Mouse (Mus musculus) retina, adult 2 months (tissue): ENCODE measurements around the gene Pla1a.

Source experiments
- DNase-seq: peaks from one replicate; pipeline ENCODE4 v3.0.0-alpha.2; 2012; ENCODE audit warnings: low read depth, low spot score

The Pla1a gene

GRCm38 (mm10) chr16:38369000-38369399, 63.9 kb downstream of the Pla1a start:
- no peak for DNase-seq

GRCm38 (mm10) chr16:38368336-38368735, 64.6 kb downstream of the Pla1a start:
- DNase-seq: no peak

DNA sequence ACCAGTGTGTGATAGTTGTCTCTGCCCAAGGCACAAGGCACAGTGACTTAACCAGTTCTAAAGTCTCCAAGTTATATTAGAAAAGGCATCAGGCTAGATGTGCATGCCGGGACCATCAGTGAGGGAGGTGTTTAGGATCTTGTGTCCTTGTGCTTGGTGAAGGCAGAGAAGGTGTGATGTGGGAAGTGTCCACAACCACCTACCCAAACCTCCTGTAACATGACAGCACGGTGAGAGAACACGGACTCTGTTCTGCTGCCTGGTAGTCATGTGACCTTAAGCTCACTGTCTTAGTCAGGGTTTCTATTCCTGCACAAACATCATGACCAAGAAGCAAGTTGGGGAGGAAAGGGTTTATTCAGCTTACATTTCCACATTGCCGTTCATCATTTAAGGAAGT, 66.7 kb downstream of the Pla1a start:
- DNase-seq: no peak

GRCm38 (mm10) chr16:38365390-38365789, 67.6 kb downstream of the Pla1a start:
- no peak for DNase-seq

GRCm38 (mm10) chr16:38363657-38364056, 69.3 kb downstream of the Pla1a start:
- DNase-seq: no peak

DNA sequence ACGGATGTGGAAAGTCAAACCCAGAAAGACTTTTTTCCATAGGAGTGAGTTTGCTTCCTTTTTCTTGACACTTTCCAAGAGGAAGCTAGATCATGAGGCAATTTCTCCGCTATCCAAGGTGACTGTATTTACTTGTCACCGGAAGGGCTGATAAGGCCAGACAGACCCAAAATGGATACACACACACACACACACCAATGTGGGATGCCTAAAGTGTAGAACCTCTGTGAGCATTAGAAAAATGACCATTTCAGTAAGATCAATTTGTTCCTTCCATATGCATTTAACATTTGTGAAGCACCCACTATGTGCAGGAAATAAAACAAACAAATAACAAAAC, 69.7 kb downstream of the Pla1a start:
- no peak for DNase-seq

DNA sequence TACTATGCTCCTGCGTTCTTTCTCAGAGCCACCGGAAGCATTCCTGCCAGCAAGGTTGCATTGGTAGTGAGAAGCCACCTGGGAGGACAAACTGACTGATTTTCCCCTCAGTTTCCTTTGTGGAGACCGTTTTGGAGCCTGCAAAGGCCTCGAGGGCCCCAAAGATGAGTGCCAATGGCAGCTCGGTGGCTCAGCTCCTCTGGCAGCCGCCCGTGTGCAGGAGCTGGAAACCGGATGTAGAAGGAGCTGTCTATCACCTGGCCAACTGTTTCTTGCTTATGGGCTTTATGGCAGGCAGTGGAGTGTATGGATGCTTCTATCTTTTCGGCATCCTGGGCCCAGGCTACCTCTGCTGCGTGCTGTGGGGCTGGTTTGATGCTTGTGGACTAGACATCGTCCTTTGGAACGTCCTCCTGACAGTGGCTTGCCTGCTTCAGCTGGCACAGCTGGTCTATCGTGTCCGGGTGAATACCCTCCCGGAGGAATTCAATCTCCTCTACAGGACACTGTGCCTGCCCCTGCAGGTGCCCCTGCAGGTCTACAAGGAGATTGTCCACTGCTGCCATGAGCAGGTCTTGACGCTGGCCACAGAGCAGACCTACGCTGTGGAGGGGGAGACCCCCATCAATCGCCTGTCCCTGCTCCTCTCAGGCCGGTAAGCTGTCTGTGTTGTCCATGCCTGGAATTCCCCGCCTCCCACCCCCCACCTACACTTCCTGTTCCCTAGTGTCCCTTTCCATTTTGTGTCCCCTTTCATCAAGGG, 70.3 kb downstream of the Pla1a start:
- no peak for DNase-seq

DNA sequence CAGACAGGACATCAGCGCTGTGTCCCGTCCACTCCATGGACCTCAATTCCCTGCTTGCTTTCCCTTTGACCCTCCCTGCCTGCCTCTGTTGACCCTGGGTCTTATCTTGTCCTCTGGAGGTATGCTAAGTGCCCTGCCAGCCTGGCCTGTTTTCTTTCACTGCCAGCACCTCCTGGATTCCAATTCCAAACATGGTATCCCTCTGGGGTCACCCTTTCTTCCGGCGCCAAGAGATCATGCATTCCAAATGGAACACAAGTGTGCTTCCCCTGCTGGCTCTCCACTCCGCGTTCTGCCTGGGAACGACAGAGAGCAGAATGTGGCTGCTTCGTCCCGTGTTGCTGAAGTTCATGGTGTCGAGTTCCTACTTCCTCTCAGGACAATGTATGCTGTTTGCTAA, 71.0 kb downstream of the Pla1a start, which contains the start of gene Popdc2:
TSS of gene Popdc2 (plus strand) at position 277 of the 400 bp plus-strand sequence.
- no peak for DNase-seq

DNA sequence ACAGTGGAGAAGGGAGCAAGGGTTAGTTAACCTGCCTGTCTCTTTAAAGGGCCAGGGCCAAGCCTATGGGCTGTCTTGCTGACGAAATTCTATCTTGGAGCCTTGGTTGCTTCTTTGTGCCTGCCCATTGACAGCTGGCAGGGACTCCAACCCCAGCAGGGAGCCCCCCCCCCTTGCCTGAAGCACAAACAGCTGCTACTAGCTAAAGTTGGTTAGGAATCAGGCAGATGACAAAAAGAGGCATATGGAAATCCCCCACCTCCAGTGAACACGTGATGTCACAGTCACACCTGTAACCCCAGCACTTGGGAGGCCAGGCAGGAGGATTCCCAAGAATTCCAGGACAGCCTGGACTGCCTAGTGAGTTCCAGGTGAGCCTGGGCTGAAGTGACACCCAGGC, 72.6 kb downstream of the Pla1a start:
- DNase-seq: no peak

GRCm38 (mm10) chr16:38359857-38360256, 73.1 kb downstream of the Pla1a start:
- no peak for DNase-seq

DNA sequence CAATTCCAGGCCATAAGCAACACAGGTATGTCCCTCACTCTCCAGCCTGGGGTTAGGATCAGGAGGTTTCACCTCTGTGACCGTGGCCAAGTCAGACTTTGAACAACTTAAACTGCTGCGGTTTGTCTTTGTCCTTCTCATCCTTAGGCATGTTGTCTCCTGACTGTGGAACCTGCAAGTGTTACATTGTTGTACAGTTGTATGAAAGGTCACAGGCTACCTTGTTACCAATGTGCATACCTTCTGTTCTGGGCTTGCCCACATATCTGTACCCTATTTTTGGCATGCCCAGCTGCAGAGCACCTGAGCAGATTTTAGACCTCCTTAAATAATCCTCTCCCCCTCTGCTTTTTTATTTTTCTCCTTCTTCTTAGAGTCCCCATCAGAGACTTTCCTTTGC, 73.7 kb downstream of the Pla1a start:
- no peak for DNase-seq

DNA sequence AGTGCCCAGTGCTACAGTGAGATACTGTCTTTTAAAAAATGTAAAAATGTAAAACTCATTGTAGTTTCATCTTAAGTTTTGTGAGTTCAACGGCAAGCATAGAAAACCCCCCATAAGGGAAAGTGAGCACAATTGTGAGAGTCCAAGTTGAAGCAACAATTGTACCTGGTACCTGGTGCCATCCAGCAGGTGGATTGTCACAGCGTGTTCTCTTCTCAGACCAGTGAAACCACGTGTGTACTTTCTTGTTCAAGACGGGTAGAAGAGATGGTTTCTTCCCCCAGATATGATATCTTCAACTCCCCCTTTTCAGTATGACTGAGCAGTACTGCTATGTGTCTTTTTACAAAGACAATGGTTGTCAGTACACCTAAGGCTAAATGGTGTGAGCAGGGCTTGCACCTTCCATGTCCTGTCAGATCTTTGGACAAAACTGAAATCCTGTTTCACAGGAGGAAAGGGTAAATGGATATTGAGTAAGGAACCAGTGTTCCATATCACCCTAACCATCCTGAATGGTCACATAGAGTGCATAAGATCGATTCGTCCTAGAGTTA, 74.6 kb downstream of the Pla1a start:
- no peak for DNase-seq

DNA sequence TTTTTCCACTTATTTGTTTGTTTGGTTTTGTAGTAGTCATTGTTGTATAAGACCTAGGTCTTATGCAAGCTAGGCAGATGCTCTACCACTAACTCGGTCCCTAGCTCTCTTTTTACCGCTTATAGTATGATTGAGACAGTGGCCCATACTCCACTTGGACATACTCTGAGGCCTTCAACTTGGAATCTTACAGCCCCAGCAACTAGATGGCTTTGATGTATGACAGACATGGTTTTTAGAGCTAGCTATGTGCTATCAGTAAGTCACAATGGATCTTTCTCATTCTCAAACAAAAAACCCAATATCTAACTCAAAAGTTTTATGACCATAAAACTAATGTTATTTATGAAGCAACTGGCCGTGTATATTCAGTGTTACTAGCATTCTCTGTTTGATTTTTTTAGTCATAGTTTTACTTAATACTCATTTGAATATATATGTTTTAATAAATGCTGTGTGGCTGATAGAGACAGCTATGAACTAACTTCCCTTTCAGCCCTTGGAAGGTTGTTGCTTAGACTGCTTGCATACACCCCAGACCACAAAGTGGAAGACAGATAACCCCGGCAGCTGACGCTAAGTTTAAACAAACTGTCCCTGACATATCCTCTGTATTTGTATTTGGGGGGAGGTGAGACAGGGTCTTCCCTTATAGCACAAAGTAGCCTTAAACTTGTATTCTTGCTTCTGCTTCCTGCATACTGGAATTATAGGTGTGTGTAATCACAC, 78.6 kb downstream of the Pla1a start:
- no peak for DNase-seq

- no peak for DNase-seq
Observed at GRCm38 (mm10) chr16:38353642-38354041, 79.3 kb downstream of the Pla1a start.

DNA sequence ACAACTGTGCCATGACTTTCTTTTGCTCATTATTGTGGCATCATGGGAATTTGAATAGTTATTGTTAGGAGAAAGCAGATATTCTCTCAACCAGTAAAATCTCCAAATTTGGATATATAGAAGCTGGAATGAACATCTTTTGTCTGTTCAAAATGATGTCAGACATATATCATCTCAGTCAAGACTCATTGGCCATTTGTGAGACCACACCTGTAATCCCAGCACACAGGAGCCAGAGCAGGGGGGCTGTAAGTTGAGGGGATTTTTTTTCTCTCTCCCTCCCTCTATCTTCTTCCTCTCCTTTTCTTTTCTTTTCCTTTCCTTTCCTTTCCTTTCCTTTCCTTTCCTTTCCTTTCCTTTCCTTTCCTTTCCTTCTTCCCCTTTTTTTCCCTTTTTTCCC, 80.1 kb downstream of the Pla1a start:
- DNase-seq: no peak

DNA sequence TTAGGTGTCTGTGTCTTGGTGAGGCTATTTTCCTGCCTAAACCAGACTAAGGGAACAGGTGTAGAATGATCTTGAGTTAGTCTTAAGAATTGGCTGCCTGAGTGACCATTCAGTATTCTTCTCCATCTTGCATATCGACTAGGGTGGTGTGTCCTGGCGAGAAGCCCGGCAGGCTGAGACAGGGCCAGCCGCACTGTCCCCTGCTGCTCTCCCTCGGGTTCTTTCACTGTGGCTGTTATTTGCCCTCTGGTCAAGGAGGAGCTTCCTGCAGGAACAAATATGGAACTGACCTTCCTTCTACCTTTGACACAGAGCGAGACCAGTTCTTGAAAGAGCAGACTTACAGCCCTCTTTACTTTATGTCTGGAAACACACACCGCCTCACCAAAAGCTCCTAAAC, 80.9 kb downstream of the Pla1a start:
- no peak for DNase-seq

DNA sequence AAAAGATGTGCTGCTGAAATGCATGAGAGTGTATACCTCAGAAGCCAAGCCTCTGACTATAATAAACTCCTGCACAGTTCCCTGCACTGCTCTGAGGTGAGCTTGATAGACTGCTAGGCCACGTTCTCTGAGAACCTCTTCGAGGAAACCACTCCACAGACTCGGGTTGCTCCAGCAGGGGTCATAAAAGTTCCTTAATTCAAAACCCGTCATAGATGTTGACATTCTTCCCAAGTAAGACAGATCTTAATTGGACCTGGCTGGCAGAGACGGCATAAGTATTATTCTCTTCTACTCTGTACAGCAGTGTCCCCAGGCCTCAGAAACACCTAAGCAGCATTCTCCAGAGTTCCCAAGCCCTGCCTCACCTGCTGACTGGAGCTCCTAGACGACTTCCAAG, 82.0 kb downstream of the Pla1a start:
- no peak for DNase-seq

DNA sequence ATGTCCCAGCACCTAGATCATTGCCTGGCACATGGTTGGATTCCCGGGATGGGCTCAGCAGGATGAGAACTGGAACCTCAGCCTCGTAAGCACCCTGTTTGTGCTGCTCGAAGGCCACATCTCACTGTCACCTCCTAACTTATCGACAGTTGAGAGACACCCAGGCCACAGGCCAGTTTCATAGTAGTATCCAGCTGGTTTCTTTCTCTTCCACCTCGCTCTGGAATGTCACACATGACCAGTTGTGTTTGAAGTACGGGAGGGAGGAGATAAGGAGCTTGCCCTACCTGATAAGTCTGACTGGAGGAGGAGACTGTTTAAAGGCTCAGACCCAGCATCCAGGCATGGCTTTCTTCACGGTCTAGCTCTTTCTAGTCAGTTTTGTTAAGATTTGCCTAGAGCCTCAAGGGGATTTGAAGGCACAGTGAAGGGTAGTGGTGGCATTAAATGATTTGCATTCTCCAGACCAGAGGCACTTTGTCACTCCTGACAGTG, 82.5 kb downstream of the Pla1a start:
- DNase-seq: no peak

- DNase-seq: no peak
Observed at GRCm38 (mm10) chr16:38349881-38350280, 83.1 kb downstream of the Pla1a start.

GRCm38 (mm10) chr16:38348217-38348761, 84.7 kb downstream of the Pla1a start:
- no peak for DNase-seq

GRCm38 (mm10) chr16:38347588-38347987, 85.4 kb downstream of the Pla1a start:
- DNase-seq: no peak

DNA sequence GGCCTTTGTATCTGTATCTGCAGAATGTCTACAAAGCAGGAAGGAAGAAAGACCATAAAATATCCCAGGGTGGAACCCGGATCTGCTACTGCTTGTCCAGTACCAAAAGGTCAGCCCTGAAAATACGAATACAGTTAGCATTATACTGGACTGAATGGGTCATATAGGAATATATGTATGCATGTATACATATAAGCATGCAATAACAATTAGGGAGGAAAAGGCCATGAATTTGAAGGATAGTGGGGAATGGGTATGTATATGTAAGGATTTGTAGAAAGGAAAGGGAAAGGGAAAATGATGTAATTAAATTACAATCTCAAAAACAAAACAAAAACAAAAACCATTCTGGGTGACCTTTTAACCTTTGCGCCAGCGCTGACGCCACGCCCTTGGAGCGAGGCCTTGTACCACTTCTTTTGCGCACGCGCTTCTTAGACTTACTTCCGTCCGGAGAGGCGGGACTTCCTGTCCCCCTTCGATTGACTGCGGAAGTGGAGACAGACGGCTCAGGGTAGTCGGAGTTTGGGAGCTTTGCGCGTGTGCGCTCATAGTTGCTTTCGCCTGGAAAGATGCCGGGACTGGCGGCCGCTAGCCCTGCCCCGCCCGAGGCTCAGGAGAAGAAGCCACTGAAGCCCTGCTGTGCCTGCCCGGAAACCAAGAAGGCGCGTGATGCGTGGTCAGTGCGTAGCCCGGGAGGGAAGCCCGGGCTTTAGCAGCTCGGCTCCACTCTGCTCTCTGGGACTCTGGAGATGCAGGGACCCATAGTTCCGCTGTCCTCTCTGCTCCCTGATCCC, 86.2 kb downstream of the Pla1a start, which contains the start of the genes Cox17 and Gm21987:
TSS of gene Cox17 (plus strand) at position 463 of the 797 bp plus-strand sequence.
TSS of gene Gm21987 (plus strand) at position 512 of the 797 bp plus-strand sequence.
- DNase-seq: peak; percentile 85
